Mouse (Mus musculus) brain, embryonic 14.5 days (tissue): ENCODE data around the gene Car5a.

Experiments
- CTCF ChIP-seq: fragments of 200-500 bp; IDR thresholded peaks from 2 replicates; pipeline ENCODE4 v1.5.1; 2012; ENCODE audit warnings: inconsistent platforms, mild to moderate bottlenecking, moderate library complexity, borderline replicate concordance; ENCODE audit not compliant: insufficient read depth, insufficient read length; ENCODE audit errors: extremely low read depth
- POLR2A ChIP-seq: fragments of 200-500 bp; IDR thresholded peaks from 2 replicates; pipeline ENCODE4 v1.6.1; 2012; ENCODE audit warnings: mild to moderate bottlenecking, inconsistent platforms, borderline replicate concordance; ENCODE audit not compliant: poor library complexity, insufficient read depth, insufficient read length, severe bottlenecking; ENCODE audit errors: extremely low read depth

DNA sequence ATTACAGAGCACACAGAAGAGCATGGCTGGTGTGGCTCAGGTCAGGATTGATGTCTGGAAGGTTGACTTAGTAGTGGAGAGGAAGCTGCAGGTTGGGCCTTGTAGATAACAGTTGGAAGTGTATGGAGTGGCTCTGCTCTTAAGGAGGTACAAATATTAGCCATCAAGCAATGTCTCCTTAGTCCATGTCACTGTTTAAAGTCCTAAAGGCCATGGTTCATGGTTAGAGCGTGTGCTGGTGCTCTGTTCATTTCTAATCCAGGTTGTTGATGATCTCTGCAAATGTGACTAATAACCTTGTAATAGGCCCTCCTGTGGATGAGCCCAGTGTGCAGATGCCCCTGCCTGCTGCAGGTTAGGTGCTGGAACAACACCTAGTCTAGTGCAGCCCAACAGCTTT, 13.7 kb upstream of the Car5a start:
- no peak for TF ChIP-seq CTCF
- no peak for TF ChIP-seq POLR2A
